Mouse (Mus musculus): ENCODE data around the gene Actg2. TPM values are rescaled to one million over a fixed set of nuclear protein-coding genes. Genes with fewer than 3 reads are reported as not detected.

Actg2 gene
- polyA plus RNA-seq, 2 experiments: 5.1 to 5.5 TPM

DNA sequence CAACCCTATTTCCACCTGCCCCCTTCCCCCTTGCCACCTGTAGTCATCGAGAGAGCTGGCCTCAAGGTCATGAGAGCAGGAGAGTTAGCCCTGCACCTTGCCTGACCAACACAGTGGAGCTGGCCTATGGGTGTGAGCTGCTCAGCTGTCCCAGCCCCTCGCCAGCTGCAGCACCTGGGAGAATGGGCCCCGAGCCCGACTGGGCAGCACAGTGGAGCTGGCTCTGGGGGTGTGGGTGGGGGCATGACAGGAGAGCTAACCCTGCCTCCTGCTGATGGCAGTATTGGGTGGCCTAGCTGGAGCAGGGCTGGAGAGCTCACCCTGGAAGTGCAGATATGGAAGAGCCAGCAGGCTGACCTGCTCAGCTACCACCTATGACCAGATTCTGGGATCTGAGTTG is 48.8 kb downstream of the Actg2 start:
- ATAC-seq (ENCODE audit: low FRiP score, low read depth) (no peak), DNase-seq (ENCODE audit: low spot score) (no peak)
- Histone ChIP-seq H3K9me3 (ENCODE audit: control insufficient read depth, low read length) (no peaks in the 10 kb centered on the region), H3K4me2 (replicated peaks; ENCODE audit: low read depth, low read length, severe bottlenecking) (no peak overlapping the region), H3K9ac (ENCODE audit: low read depth, low read length, severe bottlenecking) (no peak overlapping the region), H3K4me3 (replicated peaks; ENCODE audit: low read length) (no peak overlapping the region), H3K27ac (replicated peaks; ENCODE audit: low read depth, low read length) (no peak overlapping the region), H3K4me1 (ENCODE audit: control insufficient read depth, insufficient read depth, low read length) (no peaks in the 10 kb centered on the region), H3K36me3 (ENCODE audit: control insufficient read depth, insufficient read depth, low read length) (peaks cover 78% of the 10 kb centered on the region), H3K27me3 (ENCODE audit: control insufficient read depth, insufficient read depth, low read length) (no peaks in the 10 kb centered on the region)
- TF ChIP-seq POLR2A (IDR thresholded peaks at IDR 0.05; ENCODE audit: borderline replicate concordance, extremely low read depth, insufficient read depth, insufficient read length): no peak
- 94% methylated on average over 4 of the region's 4 CpGs for WGBS

DNA sequence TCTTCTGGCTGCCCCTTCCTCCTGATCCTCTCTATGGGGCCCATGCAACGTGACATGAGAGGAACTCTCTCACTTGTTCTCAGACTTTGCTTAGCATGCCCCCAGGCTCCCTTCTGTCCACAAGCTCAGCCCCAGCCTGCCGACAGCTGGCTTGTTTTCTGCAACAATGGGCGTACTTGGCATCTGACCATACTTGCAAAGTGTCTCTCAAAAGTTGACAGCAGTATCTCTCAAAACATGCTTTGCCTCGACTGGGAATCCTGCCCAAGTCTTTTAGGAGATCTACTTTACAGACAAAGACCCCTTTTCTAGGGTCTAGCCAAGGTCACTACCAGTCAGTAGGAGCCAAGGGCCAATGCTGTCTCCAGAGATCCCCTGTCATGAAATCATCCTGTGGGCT is 50.2 kb downstream of the Actg2 start:
- TF ChIP-seq POLR2A (IDR thresholded peaks at IDR 0.05; ENCODE audit: borderline replicate concordance, extremely low read depth, insufficient read depth, insufficient read length): no peak
- 53% methylated on average over 4 of the region's 4 CpGs for WGBS
- Histone ChIP-seq H3K9me3 (ENCODE audit: control insufficient read depth, low read length) (no peaks in the 10 kb centered on the region), H3K9ac (ENCODE audit: low read depth, low read length, severe bottlenecking) (no peak overlapping the region), H3K36me3 (ENCODE audit: control insufficient read depth, insufficient read depth, low read length) (peaks cover 88% of the 10 kb centered on the region), H3K27me3 (ENCODE audit: control insufficient read depth, insufficient read depth, low read length) (no peaks in the 10 kb centered on the region), H3K4me3 (replicated peaks; ENCODE audit: low read length) (no peak overlapping the region), H3K27ac (replicated peaks; ENCODE audit: low read depth, low read length) (no peak overlapping the region), H3K4me2 (replicated peaks; ENCODE audit: low read depth, low read length, severe bottlenecking) (no peak overlapping the region), H3K4me1 (ENCODE audit: control insufficient read depth, insufficient read depth, low read length) (no peaks in the 10 kb centered on the region)
- DNase-seq (ENCODE audit: low spot score) (no peak), ATAC-seq (ENCODE audit: low FRiP score, low read depth) (no peak)

DNA sequence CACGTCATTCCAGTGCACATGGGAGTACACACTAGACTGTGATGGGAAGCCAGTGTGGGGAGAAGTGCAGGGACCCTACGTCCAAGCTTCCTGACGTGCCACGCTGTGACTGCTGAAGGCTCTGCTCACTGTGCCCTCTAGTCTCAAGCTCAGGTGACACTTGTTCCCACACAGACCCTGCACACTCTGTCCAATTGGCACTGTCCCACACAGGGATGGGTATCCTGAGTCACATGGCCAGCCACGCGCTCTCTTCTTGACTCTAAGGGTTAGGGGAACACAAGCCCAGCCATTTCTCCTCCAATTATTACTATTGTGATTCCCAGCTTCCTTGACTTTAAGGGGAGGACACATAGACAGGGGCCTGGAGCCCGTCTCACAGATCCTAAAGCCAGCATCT is 52.3 kb downstream of the Actg2 start:
- H3K27me3 ChIP-seq (ENCODE audit: control insufficient read depth, insufficient read depth, low read length): no peaks in the 10 kb centered on the region
- no peak overlapping the region for H3K9ac ChIP-seq (ENCODE audit: low read depth, low read length, severe bottlenecking)
- H3K27ac ChIP-seq (replicated peaks; ENCODE audit: low read depth, low read length): no peak overlapping the region
- TF ChIP-seq POLR2A (IDR thresholded peaks at IDR 0.05; ENCODE audit: borderline replicate concordance, extremely low read depth, insufficient read depth, insufficient read length): no peak
- no peak overlapping the region for H3K4me2 ChIP-seq (replicated peaks; ENCODE audit: low read depth, low read length, severe bottlenecking)
- no peak for ATAC-seq (ENCODE audit: low FRiP score, low read depth)
- H3K4me3 ChIP-seq (replicated peaks; ENCODE audit: low read length): no peak overlapping the region
- peaks cover 90% of the 10 kb centered on the region for H3K36me3 ChIP-seq (ENCODE audit: control insufficient read depth, insufficient read depth, low read length)
- H3K9me3 ChIP-seq (ENCODE audit: control insufficient read depth, low read length): no peaks in the 10 kb centered on the region
- no peaks in the 10 kb centered on the region for H3K4me1 ChIP-seq (ENCODE audit: control insufficient read depth, insufficient read depth, low read length)
- no peak for DNase-seq (ENCODE audit: low spot score)
- 96% methylated on average over 7 of the region's 7 CpGs for WGBS

DNA sequence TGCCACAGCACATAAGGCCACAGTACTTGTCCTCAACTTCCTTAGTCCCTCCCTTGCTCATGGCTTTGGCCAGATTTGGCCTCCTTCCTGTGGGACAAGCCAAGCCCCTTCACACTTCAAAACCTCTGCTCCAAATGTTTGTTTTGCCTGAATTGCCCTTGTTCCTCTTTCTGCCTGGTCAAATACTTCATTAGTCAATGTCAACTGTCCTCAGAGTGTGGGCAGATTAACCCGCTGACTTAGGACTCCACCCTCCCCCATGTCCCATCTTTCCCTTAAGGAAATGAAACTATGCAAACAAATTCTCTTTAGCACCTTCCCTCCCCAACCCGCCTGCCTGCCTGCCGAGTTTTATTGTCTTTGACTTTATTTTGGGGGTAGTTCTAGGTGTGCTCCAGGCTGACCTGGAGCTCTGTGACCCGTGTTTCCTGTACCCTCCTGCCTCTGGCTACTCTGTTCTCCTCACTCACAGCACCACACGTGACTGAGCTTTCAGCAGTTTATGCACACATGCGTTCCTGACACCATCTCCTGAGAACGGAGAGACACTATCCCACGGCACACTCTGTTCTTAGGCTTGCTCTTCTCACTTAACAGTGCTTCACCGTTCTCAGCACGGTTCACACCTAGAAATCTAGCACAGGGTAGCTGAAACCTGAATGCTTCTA is 53.5 kb downstream of the Actg2 start:
- no peaks in the 10 kb centered on the region for H3K4me1 ChIP-seq (ENCODE audit: control insufficient read depth, insufficient read depth, low read length)
- TF ChIP-seq POLR2A (IDR thresholded peaks at IDR 0.05; ENCODE audit: borderline replicate concordance, extremely low read depth, insufficient read depth, insufficient read length): no peak
- H3K4me3 ChIP-seq (replicated peaks; ENCODE audit: low read length): no peak overlapping the region
- DNase-seq (ENCODE audit: low spot score): no peak
- H3K4me2 ChIP-seq (replicated peaks; ENCODE audit: low read depth, low read length, severe bottlenecking): no peak overlapping the region
- no peak for ATAC-seq (ENCODE audit: low FRiP score, low read depth)
- no peak overlapping the region for H3K9ac ChIP-seq (ENCODE audit: low read depth, low read length, severe bottlenecking)
- WGBS: 57% methylated on average over 10 of the region's 10 CpGs
- no peak overlapping the region for H3K27ac ChIP-seq (replicated peaks; ENCODE audit: low read depth, low read length)
- peaks cover 82% of the 10 kb centered on the region for H3K36me3 ChIP-seq (ENCODE audit: control insufficient read depth, insufficient read depth, low read length)
- H3K9me3 ChIP-seq (ENCODE audit: control insufficient read depth, low read length): no peaks in the 10 kb centered on the region
- no peaks in the 10 kb centered on the region for H3K27me3 ChIP-seq (ENCODE audit: control insufficient read depth, insufficient read depth, low read length)

DNA sequence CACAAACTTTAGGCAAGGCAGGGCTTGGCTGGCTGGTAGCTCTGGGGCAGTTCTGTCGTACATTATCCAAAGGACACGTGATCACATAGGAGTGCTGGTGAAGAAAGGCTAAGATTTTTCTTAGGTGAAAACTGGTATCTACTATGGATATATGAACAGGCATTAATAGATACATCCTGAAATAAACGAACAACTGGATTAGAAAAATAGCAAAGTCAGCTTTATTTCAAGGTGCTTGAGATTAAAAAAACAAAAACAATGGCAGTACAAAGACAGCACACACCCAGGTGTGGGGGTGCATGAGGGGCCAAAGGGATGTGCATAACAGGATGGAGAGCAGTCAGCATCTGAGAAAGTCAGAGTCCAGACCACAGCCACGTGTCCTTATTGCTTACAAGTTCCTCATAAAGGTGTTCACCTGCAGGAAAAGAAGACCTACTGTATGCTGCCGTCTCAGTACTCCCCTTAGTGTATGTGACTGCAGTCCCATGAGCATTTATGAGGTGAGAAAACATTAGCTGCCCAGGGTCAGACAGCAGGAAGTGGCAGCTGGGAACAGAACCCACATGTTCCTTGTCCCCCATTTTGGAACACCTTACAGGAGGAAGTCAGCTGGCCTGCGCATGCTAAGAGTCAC is 55.9 kb downstream of the Actg2 start:
- no peak for DNase-seq (ENCODE audit: low spot score)
- no peaks in the 10 kb centered on the region for H3K9me3 ChIP-seq (ENCODE audit: control insufficient read depth, low read length)
- no peaks in the 10 kb centered on the region for H3K27me3 ChIP-seq (ENCODE audit: control insufficient read depth, insufficient read depth, low read length)
- 78% methylated on average over 6 of the region's 6 CpGs for WGBS
- no peaks in the 10 kb centered on the region for H3K4me1 ChIP-seq (ENCODE audit: control insufficient read depth, insufficient read depth, low read length)
- no peak overlapping the region for H3K4me2 ChIP-seq (replicated peaks; ENCODE audit: low read depth, low read length, severe bottlenecking)
- H3K9ac ChIP-seq (ENCODE audit: low read depth, low read length, severe bottlenecking): no peak overlapping the region
- no peak overlapping the region for H3K4me3 ChIP-seq (replicated peaks; ENCODE audit: low read length)
- TF ChIP-seq POLR2A (IDR thresholded peaks at IDR 0.05; ENCODE audit: borderline replicate concordance, extremely low read depth, insufficient read depth, insufficient read length): no peak
- H3K36me3 ChIP-seq (ENCODE audit: control insufficient read depth, insufficient read depth, low read length): peaks cover 59% of the 10 kb centered on the region
- no peak overlapping the region for H3K27ac ChIP-seq (replicated peaks; ENCODE audit: low read depth, low read length)
- ATAC-seq (ENCODE audit: low FRiP score, low read depth): no peak

Data from limb, embryonic 14.5 days (tissue).